Mouse (Mus musculus) left cerebral cortex, adult 2 months (tissue): ENCODE measurements around the gene Gm49416. TPM values are rescaled to one million over a fixed set of nuclear protein-coding genes. Genes with fewer than 3 reads are reported as not detected.
A peak's percentile ranks its signal among the peaks of the same experiment; 100 is the strongest.
"Not testable (repeated sequence)": the region's sequence is repeated elsewhere in the genome, so short reads cannot be mapped to it uniquely, and the experiment has no call there.

Source experiments
- DNase-seq, 2 experiments: peaks; one replicate each; pipeline ENCODE4 v3.0.0; 2021 to 2022; ENCODE audit warnings: low spot score in 2 of 2, mixed read lengths in 1 of 2; ENCODE audit errors: extremely low spot score in 1 of 2
- H3K27ac ChIP-seq: fragments of 200-600 bp; 2 replicates; pipeline ENCODE4 v1.8.1; 2022
- H3K4me3 ChIP-seq: fragments of 200-600 bp; 2 replicates; pipeline ENCODE4 v1.8.1; 2022
- CTCF ChIP-seq: fragments of 200-600 bp; IDR thresholded peaks from 2 replicates; pipeline ENCODE4 v1.8.1; 2022; ENCODE audit warnings: antibody characterized with exemption, mild to moderate bottlenecking, moderate library complexity
- intact Hi-C: fragments of 180-260 bp; cut with DNase I; formaldehyde crosslinking; loops from one replicate; pipeline ENCODE4 v1.15.1; 2025
- total RNA-seq, 2 experiments: library from RNA; stranded (reverse); gene quantifications; 2 replicates each; pipeline ENCODE4 v1.2.3; 2021

Gm49416 gene
- total RNA-seq, 2 experiments from 2014 or later = 1.2 to 6.7 TPM

DNA sequence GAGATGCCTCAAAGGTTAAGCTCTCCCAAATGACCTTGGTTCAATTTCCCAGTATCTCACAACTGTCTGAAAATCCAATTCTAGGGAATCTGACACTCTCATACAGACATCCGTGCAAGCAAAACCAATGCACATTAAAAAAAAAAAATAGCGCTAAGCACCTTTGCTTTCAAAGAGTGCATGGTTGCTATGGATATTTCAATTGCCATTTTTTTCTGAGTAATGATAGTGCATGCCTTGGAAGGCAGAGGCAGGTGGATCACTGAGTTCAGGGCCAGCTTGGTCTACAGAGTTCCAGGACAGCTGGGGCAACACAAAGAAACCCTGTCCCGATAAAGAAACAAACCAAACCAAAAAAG is 7.7 kb upstream of the Gm49416 start:
- TF ChIP-seq CTCF = no peak
- Histone ChIP-seq H3K4me3 (peak overlapping the region; percentile 90), H3K27ac (peak overlapping the region; percentile 95)
- intact Hi-C loops = no loop called here
- DNase-seq = no peak

DNA sequence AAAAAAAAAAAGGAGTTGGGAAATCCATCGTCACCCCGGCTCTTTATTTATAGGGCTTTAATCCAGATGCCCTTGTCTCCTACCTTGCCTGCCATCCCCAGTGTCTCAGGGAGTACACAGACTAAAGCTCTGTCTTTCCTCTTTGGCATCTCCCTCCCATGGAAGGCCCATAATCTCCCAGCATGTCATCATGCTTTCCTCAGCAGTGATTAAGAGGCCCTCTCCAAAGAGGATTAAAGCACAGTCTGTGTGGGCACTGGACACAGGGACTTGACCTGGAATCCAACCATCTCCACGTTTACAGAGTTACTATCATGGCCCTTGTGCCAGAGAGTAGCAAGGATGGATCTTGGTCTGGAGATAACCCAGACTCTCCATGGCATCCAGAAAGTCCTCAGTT is 5.1 kb upstream of the Gm49416 start, which contains the start of the genes Lbhd1 and Gm49403:
Gene Lbhd1 (plus strand): TSS at position 117 of the 400 bp plus-strand sequence.
Gene Gm49403 (plus strand): TSS at position 315 of the 400 bp plus-strand sequence.
- no peak within 1 kb of the TSS for H3K4me3 ChIP-seq
- no peak for TF ChIP-seq CTCF
- no peak for DNase-seq
- intact Hi-C loops = no loop called here
- no peak within 1 kb of the TSS for H3K27ac ChIP-seq

- TF ChIP-seq CTCF = no peak
- no peak overlapping the region for H3K27ac ChIP-seq
- intact Hi-C loops = loop anchor here (5.0 kb wide), 1 partner anchor 45 kb away; no protein-coding TSS in a partner anchor
- H3K4me3 ChIP-seq = no peak overlapping the region
- DNase-seq = no peak
These were observed 1.7 kb upstream of the Gm49416 start for GRCm38 (mm10) chr19:8886916-8887584.

DNA sequence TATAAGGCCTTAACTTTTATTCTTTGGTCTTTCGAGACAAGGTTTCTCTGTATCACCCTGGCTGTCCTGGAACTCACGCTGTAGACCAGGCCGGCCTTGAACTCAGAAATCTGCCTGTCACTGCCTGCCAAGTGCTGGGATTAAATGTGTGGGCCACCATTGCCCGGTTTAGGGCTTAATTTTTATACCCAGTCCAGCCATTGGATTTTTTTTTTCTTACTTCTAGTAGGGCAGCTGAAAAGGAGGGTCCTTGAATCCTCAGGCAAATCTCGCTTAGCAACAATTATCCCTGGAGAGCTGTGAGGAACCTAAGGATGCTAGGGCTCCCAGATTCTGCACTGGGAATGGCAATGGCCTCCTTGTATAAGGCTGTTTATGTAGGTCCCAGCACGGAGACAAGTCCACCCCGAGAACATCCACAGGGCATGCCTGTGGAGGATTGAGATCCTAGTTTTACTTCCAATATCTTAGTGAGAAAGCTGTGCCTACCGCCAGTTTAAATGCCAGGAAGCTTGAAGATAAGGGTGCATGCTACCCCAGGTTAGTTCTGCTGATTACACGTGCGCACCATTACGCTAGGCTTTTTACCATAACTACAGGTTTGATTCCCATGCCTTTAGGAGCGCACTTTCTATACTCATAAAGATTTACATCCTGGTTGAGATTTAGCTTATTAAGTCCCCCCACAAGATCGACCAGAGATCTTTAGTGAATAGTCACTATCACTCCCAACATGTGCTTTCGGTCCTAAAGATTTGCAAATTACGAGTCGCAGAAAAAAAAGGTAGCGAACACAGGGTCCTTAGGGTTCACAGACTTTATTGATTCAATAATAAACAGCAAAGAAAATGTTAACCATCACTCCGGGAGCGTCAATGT is 902 bp upstream of the Gm49416 start:
- Histone ChIP-seq H3K27ac (peak overlapping the region; percentile 84), H3K4me3 (peak overlapping the region; percentile 81)
- DNase-seq = no peak
- TF ChIP-seq CTCF = no peak
- intact Hi-C loops = loop anchor here (5.0 kb wide), 1 partner anchor 46 kb away; no protein-coding TSS in a partner anchor

DNA sequence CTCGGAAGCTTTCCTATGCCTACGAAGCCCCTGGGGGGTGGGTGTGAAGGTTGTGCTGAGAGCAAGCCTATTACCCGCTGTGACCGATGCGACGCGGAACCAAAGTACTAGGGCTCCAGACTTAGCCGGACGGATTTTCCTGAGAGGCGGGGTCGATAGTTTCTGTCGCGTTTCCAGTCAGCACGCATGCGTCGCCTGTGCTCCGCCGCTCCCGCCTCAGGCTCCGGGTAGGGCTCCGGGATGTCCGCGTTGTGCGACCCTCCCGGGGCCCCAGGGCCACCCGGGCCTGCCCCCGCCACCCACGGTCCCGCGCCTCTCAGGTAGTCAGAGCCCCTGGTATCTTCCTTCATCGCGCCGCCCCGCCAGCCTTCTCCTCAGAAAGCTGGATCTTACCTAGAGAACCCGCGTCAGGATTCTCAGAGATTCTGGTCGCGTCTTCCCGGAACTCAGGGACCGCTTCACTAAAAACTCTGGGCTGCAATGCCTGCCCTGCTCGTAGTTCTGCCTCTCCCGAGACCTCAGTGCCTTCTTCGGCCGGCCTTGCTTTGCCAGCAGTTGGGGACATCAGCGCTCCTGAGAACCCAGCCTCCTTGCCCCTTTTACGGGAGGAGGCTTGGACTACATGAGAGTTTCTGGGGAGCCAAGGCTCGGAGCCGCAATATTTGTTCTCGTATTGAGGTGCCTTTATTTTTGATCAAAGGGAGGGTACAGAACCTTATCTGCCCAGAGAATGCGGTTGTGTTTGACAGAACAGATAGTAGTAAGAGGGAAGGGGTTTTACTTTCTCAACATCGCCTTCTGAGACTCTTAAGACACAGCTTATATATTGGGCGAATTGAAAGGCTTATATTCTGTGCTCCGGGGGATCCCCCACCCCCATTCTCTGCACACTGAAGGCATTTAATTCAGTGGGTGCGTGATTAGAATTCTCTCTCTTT is 4.4 kb downstream of the Gm49416 start, which contains the start of gene Ints5:
Gene Ints5 (plus strand): TSS at position 177 of the 938 bp plus-strand sequence.
- Histone ChIP-seq H3K4me3 (peak within 1 kb of the TSS; percentile 56), H3K27ac (peak within 1 kb of the TSS; percentile 81)
- intact Hi-C loops = no loop called here
- peak; percentile 85 to 88 for DNase-seq
- no peak for TF ChIP-seq CTCF

DNA sequence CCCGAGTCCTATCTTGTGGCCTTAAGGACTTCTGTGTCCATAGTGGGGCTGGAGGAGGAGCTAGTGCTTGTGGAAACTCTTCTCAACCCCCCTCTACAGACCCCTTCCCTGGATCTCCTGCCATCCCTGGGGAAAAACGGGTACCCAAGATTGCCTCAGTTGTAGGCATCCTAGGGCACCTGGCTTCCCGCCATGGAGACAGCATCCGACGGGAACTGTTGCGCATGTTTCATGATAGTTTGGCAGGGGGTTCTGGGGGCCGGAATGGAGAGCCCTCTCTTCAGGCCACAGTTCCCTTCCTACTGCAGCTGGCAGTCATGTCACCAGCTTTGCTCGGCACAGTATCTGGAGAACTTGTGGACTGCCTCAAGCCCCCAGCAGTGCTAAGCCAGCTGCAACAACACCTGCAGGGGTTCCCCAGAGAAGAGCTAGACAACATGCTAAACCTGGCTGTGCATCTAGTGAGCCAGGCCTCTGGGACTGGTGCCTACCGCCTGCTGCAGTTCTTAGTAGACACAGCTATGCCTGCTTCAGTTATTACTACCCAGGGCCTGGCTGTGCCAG is 6.8 kb downstream of the Gm49416 start:
- Histone ChIP-seq H3K4me3 (no peak overlapping the region), H3K27ac (no peak overlapping the region)
- TF ChIP-seq CTCF = no peak
- DNase-seq = no peak
- intact Hi-C loops = no loop called here

DNA sequence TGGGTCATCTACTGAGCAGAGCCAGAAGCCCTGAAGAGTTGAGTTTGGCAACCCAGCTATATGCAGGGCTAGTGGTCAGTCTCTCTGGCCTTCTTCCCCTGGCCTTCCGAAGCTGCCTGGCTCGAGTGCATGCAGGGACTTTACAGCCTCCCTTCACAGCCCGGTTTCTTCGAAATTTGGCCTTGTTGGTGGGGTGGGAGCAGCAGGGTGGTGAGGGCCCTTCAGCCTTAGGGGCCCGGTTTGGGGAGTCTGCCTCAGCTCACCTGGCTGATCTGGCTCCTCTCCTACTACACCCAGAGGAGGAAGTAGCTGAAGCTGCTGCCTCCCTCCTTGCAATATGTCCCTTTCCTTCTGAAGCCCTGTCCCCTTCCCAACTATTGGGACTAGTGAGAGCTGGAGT is 7.5 kb downstream of the Gm49416 start:
- DNase-seq, intact Hi-C loops, H3K27ac ChIP-seq, H3K4me3 ChIP-seq: not testable (repeated sequence)

GRCm38 (mm10) chr19:8897211-8897864 is 8.6 kb downstream of the Gm49416 start:
- DNase-seq = peak; percentile 36 to 37
- Histone ChIP-seq H3K27ac (peak overlapping the region; percentile 69), H3K4me3 (peak overlapping the region; percentile 72)
- intact Hi-C loops = not testable (repeated sequence)

DNA sequence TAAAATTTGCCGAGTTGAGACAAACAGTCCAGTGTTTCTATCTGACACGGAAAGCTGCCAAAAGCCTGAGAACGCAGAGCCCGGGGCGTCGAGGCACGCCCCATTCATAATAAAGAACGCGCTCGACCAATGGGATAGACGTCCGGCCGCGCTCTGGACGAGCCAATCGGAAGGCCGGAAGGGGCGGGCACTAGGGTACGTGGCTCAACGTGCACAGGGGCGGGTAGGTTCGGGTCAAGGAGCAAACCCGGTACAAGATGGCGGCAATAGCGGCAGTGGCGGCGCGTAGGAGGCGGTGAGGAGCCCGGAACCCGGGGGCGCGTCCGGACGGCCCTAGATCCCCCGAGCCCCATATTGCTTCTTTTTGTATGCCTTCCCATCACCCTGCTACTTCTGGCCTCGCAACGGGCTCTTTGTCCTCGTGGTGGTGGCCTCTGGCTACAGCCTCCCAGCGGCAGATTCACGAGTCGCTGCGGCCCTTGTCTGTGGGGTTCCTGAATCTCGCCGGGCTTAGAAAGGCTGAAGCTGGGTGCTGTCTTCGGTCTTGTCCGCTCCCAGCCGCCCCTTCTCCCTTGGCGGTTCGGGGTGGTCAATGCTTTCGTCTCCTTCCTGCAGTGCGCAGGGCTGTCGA is 9.3 kb downstream of the Gm49416 start, which contains the start of gene Ganab:
Gene Ganab (plus strand): TSS at position 207 of the 631 bp plus-strand sequence.
- intact Hi-C loops = no loop called here
- no peak; the same call in 1 of the 2 replicates for TF ChIP-seq CTCF
- peak within 1 kb of the TSS; percentile 72 for H3K4me3 ChIP-seq
- peak; percentile 94 to 96 for DNase-seq
- peak within 1 kb of the TSS; percentile 91 for H3K27ac ChIP-seq

GRCm38 (mm10) chr19:8898576-8898975 is 9.8 kb downstream of the Gm49416 start:
- Histone ChIP-seq H3K27ac (peak overlapping the region; percentile 91), H3K4me3 (peak overlapping the region; percentile 72)
- intact Hi-C loops = no loop called here
- no peak for DNase-seq
- TF ChIP-seq CTCF = no peak
